Mouse (Mus musculus): ENCODE results near the gene Hunk. TPM values are rescaled to one million over a fixed set of nuclear protein-coding genes. Genes with fewer than 3 reads are reported as not detected.

The Hunk gene
- polyA plus RNA-seq, 1 experiment, result 5.7 TPM

DNA sequence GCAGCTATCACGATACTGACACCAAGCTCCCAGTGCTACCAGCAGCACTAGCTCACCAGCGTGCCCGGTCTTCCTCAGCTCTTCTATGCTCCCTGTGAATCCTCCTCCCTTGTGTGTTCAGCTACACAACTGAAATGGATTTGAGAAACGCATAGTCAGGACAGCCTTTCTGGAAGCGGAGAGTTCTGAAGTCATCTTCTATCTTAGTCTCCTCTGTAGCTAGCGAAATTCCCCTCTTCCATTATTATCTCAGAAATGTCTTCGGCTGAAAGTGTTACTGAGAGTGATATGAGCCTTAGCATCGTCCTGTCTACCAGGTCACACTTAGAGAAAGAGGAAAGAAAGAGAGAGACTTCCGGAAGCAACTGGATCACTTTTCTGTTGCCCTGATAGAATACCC lies 26.5 kb upstream of the Hunk start:
- no peaks in the 10 kb centered on the region for H3K27me3 ChIP-seq (ENCODE audit: control insufficient read depth, insufficient read depth, low read length)
- no peaks in the 10 kb centered on the region; the same call in none of the 2 replicates for H3K4me1 ChIP-seq (ENCODE audit: control insufficient read depth, insufficient read depth, low read length)
- H3K27ac ChIP-seq (ENCODE audit: control insufficient read depth, insufficient read depth, low read depth, low read length), result no peak overlapping the region
- TF ChIP-seq CTCF (IDR thresholded peaks at IDR 0.05; ENCODE audit: control insufficient read depth, insufficient read depth, insufficient replicate concordance, low read depth, low read length) (no peak), POLR2A (IDR thresholded peaks at IDR 0.05; ENCODE audit: control insufficient read depth, low read depth, low read length) (no peak)
- H3K4me3 ChIP-seq (ENCODE audit: control insufficient read depth, low read depth, low read length), result no peak overlapping the region
- H3K36me3 ChIP-seq (ENCODE audit: control insufficient read depth, insufficient read depth, low read length), result no peaks in the 10 kb centered on the region

DNA sequence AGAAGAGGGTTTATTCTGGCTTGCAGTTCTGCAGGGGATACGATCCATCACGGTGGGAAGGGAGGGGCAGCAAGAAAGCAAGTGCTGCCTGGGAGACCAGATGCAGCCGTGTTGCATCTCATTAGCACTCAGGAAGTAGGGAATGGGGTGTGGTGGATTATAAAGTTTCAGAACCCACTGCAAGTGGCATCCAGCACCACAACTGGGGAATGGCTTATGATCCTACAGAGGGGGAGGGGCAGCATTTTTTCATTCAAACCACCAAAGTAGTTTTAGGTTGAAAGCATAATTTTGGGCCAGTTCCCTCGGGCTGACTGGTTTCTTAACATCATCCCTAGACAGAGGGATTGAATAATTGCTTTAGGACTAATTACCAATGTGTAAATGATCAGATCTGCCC lies 26.1 kb upstream of the Hunk start:
- Histone ChIP-seq H3K27me3 (ENCODE audit: control insufficient read depth, insufficient read depth, low read length) (no peaks in the 10 kb centered on the region), H3K4me3 (ENCODE audit: control insufficient read depth, low read depth, low read length) (no peak overlapping the region), H3K27ac (ENCODE audit: control insufficient read depth, insufficient read depth, low read depth, low read length) (no peak overlapping the region), H3K36me3 (ENCODE audit: control insufficient read depth, insufficient read depth, low read length) (no peaks in the 10 kb centered on the region), H3K4me1 (ENCODE audit: control insufficient read depth, insufficient read depth, low read length) (no peaks in the 10 kb centered on the region; the same call in none of the 2 replicates)
- no peak for TF ChIP-seq POLR2A (IDR thresholded peaks at IDR 0.05; ENCODE audit: control insufficient read depth, low read depth, low read length)
- TF ChIP-seq CTCF (IDR thresholded peaks at IDR 0.05; ENCODE audit: control insufficient read depth, insufficient read depth, insufficient replicate concordance, low read depth, low read length), result no peak

DNA sequence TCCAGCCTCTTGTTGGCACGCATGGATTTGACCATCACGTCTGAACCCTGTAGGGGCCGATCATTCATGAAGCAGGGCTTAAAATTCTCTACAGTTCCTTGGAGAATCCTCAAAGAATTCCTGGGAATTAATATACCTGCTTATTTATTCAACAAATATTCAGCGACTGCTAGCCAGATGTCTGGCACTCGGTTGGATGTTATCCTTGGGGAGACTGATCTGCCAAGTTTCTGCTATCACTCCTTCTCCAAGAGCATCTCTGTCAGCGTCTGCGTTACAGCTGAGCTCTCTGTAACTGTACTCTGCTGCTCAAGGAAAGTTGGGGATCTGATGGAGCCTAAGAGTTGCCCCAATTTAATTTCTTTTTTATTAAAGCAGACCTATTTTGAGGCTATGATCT lies 25.5 kb upstream of the Hunk start:
- H3K27ac ChIP-seq (ENCODE audit: control insufficient read depth, insufficient read depth, low read depth, low read length), result no peak overlapping the region
- no peak overlapping the region for H3K4me3 ChIP-seq (ENCODE audit: control insufficient read depth, low read depth, low read length)
- TF ChIP-seq POLR2A (IDR thresholded peaks at IDR 0.05; ENCODE audit: control insufficient read depth, low read depth, low read length) (no peak), CTCF (IDR thresholded peaks at IDR 0.05; ENCODE audit: control insufficient read depth, insufficient read depth, insufficient replicate concordance, low read depth, low read length) (no peak)
- no peaks in the 10 kb centered on the region for H3K27me3 ChIP-seq (ENCODE audit: control insufficient read depth, insufficient read depth, low read length)
- no peaks in the 10 kb centered on the region; the same call in none of the 2 replicates for H3K4me1 ChIP-seq (ENCODE audit: control insufficient read depth, insufficient read depth, low read length)
- H3K36me3 ChIP-seq (ENCODE audit: control insufficient read depth, insufficient read depth, low read length), result no peaks in the 10 kb centered on the region

DNA sequence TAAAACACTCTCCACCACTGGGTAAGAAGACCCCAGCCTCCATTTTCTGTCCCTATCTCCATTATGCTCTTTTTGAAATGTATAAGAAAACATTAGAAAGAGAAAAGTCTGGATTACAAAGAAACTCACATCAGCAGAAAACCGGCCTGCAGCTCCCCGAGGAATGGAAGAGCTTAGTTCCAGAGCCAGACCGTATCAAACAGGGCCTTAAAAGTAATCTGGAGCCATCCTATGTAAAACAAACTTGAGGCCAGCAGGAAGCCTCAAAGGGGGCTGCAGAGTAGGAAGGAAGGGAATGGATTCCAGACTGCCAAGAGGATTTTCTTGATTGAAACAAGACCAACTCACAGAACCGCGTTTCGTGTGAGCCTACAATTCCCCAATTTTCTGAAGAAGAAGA lies 22.9 kb upstream of the Hunk start:
- H3K36me3 ChIP-seq (ENCODE audit: control insufficient read depth, insufficient read depth, low read length), result no peaks in the 10 kb centered on the region
- TF ChIP-seq CTCF (IDR thresholded peaks at IDR 0.05; ENCODE audit: control insufficient read depth, insufficient read depth, insufficient replicate concordance, low read depth, low read length), result no peak
- TF ChIP-seq POLR2A (IDR thresholded peaks at IDR 0.05; ENCODE audit: control insufficient read depth, low read depth, low read length), result no peak
- no peaks in the 10 kb centered on the region for H3K27me3 ChIP-seq (ENCODE audit: control insufficient read depth, insufficient read depth, low read length)
- no peak overlapping the region for H3K27ac ChIP-seq (ENCODE audit: control insufficient read depth, insufficient read depth, low read depth, low read length)
- H3K4me1 ChIP-seq (ENCODE audit: control insufficient read depth, insufficient read depth, low read length), result no peaks in the 10 kb centered on the region
- no peak overlapping the region for H3K4me3 ChIP-seq (ENCODE audit: control insufficient read depth, low read depth, low read length)

DNA sequence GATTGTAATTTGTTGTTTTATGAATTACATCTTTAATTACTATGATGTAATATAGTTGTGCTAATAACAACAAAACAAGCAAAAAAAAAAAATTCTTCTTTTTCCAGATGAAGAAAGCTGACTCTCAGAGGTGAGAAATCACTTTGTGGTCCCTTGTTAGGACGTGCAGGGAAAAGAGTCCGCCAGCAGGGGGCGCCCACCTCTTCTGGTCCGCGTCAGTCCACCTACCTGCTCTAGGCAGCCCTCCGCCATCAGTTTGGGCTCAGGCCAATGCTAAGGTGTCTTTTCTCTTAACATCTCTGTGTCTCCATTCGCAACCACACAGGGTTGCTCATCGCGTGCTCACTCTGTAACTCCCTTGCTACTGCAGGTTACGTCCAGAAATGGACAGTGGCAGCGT lies 5.9 kb upstream of the Hunk start:
- Histone ChIP-seq H3K4me1 (ENCODE audit: control insufficient read depth, insufficient read depth, low read length) (no peaks in the 10 kb centered on the region; the same call in 1 of the 2 replicates), H3K27ac (ENCODE audit: control insufficient read depth, insufficient read depth, low read depth, low read length) (no peak overlapping the region), H3K27me3 (ENCODE audit: control insufficient read depth, insufficient read depth, low read length) (no peaks in the 10 kb centered on the region), H3K4me3 (ENCODE audit: control insufficient read depth, low read depth, low read length) (no peak overlapping the region), H3K36me3 (ENCODE audit: control insufficient read depth, insufficient read depth, low read length) (no peaks in the 10 kb centered on the region)
- TF ChIP-seq CTCF (IDR thresholded peaks at IDR 0.05; ENCODE audit: control insufficient read depth, insufficient read depth, insufficient replicate concordance, low read depth, low read length) (peak; percentile 85), POLR2A (IDR thresholded peaks at IDR 0.05; ENCODE audit: control insufficient read depth, low read depth, low read length) (no peak)

DNA sequence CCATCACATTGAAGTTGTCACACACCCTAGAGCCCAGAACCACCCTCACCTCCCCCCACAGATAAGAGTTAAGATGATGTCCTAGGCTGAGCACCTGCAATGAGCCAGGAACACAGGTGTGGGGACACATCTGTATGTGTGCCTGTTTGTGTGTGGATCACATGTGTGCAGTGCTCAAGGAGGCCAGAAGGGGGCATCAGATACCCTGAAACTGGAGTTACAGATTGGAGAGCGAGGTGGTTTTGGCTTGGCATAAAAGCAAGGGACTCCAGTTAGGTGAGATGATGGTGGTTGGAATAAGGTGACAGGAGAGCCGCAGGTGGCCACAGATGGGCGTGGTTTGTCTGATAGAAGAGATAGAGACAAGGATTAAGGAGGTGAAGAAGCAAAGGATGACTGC lies 4.2 kb upstream of the Hunk start:
- Histone ChIP-seq H3K27me3 (ENCODE audit: control insufficient read depth, insufficient read depth, low read length) (peaks cover 6% of the 10 kb centered on the region), H3K36me3 (ENCODE audit: control insufficient read depth, insufficient read depth, low read length) (no peaks in the 10 kb centered on the region), H3K27ac (ENCODE audit: control insufficient read depth, insufficient read depth, low read depth, low read length) (no peak overlapping the region), H3K4me3 (ENCODE audit: control insufficient read depth, low read depth, low read length) (no peak overlapping the region), H3K4me1 (ENCODE audit: control insufficient read depth, insufficient read depth, low read length) (peaks cover 14% of the 10 kb centered on the region)
- peak; percentile 41; the same call in 1 of the 2 replicates for TF ChIP-seq CTCF (IDR thresholded peaks at IDR 0.05; ENCODE audit: control insufficient read depth, insufficient read depth, insufficient replicate concordance, low read depth, low read length)
- TF ChIP-seq POLR2A (IDR thresholded peaks at IDR 0.05; ENCODE audit: control insufficient read depth, low read depth, low read length), result no peak

DNA sequence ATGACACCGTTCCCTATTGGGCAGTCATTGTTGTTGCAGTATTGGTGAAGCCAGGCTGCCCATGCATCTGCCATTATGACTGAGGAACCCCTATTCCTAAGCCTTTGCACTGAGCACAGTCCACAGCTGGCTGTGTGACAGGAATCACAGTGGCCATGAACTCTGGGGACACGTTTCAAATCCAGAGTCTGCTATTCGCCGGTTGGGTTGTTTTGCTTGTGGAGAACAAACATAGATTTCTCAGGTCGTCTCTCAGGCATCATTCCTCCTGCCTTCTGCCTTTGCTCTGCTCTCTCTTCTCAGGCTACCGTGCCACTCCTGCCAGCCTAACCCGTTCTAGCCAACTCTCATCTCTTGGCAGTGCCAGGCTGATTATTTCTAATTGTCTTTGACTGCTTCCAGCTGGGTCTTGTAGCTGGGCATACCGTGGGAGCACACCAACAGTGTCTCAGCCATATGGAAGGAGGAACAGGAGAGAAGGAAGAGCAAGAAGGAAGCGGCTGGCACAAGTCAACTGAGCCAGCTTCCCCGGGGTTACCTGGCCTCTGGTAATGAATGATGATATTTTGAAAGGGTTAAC lies 3.0 kb upstream of the Hunk start:
- TF ChIP-seq CTCF (IDR thresholded peaks at IDR 0.05; ENCODE audit: control insufficient read depth, insufficient read depth, insufficient replicate concordance, low read depth, low read length), result no peak
- TF ChIP-seq POLR2A (IDR thresholded peaks at IDR 0.05; ENCODE audit: control insufficient read depth, low read depth, low read length), result no peak
- peaks cover 23% of the 10 kb centered on the region for H3K4me1 ChIP-seq (ENCODE audit: control insufficient read depth, insufficient read depth, low read length)
- no peaks in the 10 kb centered on the region for H3K36me3 ChIP-seq (ENCODE audit: control insufficient read depth, insufficient read depth, low read length)
- H3K27ac ChIP-seq (ENCODE audit: control insufficient read depth, insufficient read depth, low read depth, low read length), result no peak overlapping the region
- H3K4me3 ChIP-seq (ENCODE audit: control insufficient read depth, low read depth, low read length), result no peak overlapping the region
- H3K27me3 ChIP-seq (ENCODE audit: control insufficient read depth, insufficient read depth, low read length), result peaks cover 8% of the 10 kb centered on the region
